Mouse (Mus musculus) midbrain, postnatal 0 days (tissue): ENCODE data around the gene Ssna1. TPM values are rescaled to one million over a fixed set of nuclear protein-coding genes. Genes with fewer than 3 reads are reported as not detected.
A peak's percentile ranks its signal among the peaks of the same experiment; 100 is the strongest.

Experiments
- ATAC-seq: fragments of 200-750 bp; cut with Nextera tagmentation; 2 replicates; pipeline ENCODE4 v1.8.0; 2017; ENCODE audit warnings: moderate number of reproducible peaks, mild to moderate bottlenecking, moderate TSS enrichment, moderate library complexity; ENCODE audit not compliant: low FRiP score
- DNase-seq: peaks from one replicate; pipeline ENCODE4 v3.0.0-alpha.2; 2015; ENCODE audit warnings: low spot score
- H3K27ac ChIP-seq: fragments of 300-500 bp; sonication (generic); 2 replicates; pipeline ENCODE4 v1.5.1; 2014; ENCODE audit warnings: low read depth, mild to moderate bottlenecking, low read length, mixed read lengths
- H3K27me3 ChIP-seq: fragments of 300-500 bp; sonication (generic); 2 replicates; pipeline ENCODE4 v1.6.1; 2014; ENCODE audit warnings: low read length, control low read depth, mixed read lengths; ENCODE audit not compliant: insufficient read depth
- H3K36me3 ChIP-seq: fragments of 300-500 bp; sonication (generic); 2 replicates; pipeline ENCODE4 v1.6.1; 2014; ENCODE audit warnings: low read length, control low read depth, mixed read lengths; ENCODE audit not compliant: insufficient read depth
- H3K4me1 ChIP-seq: fragments of 300-500 bp; sonication (generic); 2 replicates; pipeline ENCODE4 v1.6.1; 2014; ENCODE audit warnings: mild to moderate bottlenecking, control low read depth, antibody characterized with exemption, low read length, mixed read lengths; ENCODE audit not compliant: insufficient read depth
- H3K4me2 ChIP-seq: fragments of 300-500 bp; sonication (generic); 2 replicates; pipeline ENCODE4 v1.6.1; 2014; ENCODE audit warnings: low read depth, mild to moderate bottlenecking, low read length, mixed read lengths; ENCODE audit not compliant: poor library complexity, severe bottlenecking
- H3K4me3 ChIP-seq: fragments of 300-500 bp; sonication (generic); 2 replicates; pipeline ENCODE4 v1.5.1; 2014; ENCODE audit warnings: low read depth, mild to moderate bottlenecking, low read length, moderate library complexity
- H3K9ac ChIP-seq: fragments of 300-500 bp; sonication (generic); replicated peaks from 2 replicates; pipeline ENCODE4 v1.6.1; 2014; ENCODE audit warnings: mild to moderate bottlenecking, low read length, moderate library complexity, mixed read lengths; ENCODE audit not compliant: poor library complexity, severe bottlenecking
- H3K9me3 ChIP-seq: fragments of 300-500 bp; sonication (generic); 2 replicates; pipeline ENCODE4 v1.6.1; 2016; ENCODE audit warnings: low read length, control low read depth
- CTCF ChIP-seq: IDR thresholded peaks from 2 replicates; pipeline ENCODE4 v1.5.1; 2016; ENCODE audit warnings: antibody characterized with exemption, mild to moderate bottlenecking
- WGBS: fragments of 180-500 bp; shearing (Covaris S2); extraction: QIAGEN DNeasy Blood & Tissue Kit; methylation state at CpG from one replicate; pipeline ENCODE4 v1.1.7; 2014; 5-methylcytosine and 5-hydroxymethylcytosine counted together
- polyA plus RNA-seq: library from polyadenylated mRNA; unstranded; fragments of >200 nt; fragmentation: Nextera tagmentation; extraction: Ambion mirVana; gene quantifications from 2 replicates; pipeline ENCODE4 v1.2.1, GENCODE M21; 2015
- total RNA-seq: library from RNA; depleted of rRNA; stranded (reverse); fragments of >200 nt; gene quantifications from 2 replicates; pipeline ENCODE4 v1.2.3, GENCODE M21; 2014

The Ssna1 gene
- total and polyA plus RNA-seq, 2 experiments from 2014 or later, result 71.7 to 158 TPM

DNA sequence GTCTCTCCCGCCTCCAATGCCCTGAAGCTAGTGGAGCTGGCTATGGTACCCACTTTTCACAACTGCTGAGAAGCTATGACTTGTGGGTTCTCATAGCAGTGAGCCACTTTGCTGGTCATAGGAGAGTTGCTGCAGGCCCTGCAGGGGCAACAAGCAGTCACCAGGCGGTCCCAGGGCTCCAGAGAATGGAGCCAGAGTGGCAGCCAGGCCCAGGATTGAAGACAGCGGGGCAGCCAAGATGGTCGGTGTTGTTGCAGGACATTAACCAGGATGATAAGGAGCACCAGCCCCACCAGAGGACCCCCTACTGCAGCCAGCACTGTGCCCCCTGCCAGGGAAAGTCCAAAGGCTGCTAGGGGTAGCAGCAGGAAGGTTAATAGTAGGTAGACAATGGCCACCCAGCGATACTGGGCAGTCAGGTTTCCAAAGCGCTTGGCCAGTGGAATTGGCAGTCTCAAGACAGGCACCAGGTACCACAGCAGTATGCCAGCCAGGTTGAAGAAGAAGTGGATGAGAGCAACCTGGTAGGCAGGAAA is 43.2 kb downstream of the Ssna1 start:
- WGBS, result 69% methylated on average over 6 of the region's 6 CpGs
- peak overlapping the region; percentile 4 for H3K4me2 ChIP-seq
- no peak for ATAC-seq

DNA sequence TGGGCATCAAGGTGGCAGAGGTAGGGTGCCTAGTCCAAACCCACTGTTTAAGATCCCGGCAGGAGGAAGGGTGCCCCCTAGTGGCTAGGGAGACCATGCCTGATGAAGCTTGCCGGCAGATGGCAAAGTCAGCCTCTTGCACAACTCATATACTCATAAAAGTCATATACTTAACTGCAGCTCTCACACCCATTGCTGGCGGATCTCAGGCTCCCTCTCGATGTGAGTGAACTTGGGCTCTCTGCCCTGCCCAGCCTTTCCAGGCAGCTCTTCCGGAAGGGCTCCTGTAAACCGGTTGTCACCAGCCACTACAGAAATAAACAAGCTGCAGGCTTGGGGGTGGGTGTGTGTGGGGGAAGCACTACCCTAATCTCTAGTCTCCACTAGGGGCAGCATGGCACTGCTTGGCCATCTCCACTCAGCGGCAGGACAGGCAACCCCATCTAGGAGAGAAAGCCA is 43.8 kb downstream of the Ssna1 start:
- DNase-seq (peak; percentile 91), ATAC-seq (peak; percentile 39)
- Histone ChIP-seq H3K9ac (no peak overlapping the region), H3K27ac (peak overlapping the region; percentile 77), H3K9me3 (no peaks in the 10 kb centered on the region), H3K4me3 (no peak overlapping the region), H3K4me2 (peak overlapping the region; percentile 4), H3K36me3 (no peaks in the 10 kb centered on the region), H3K4me1 (peaks cover 3% of the 10 kb centered on the region; the same call in 1 of the 2 replicates), H3K27me3 (no peaks in the 10 kb centered on the region)
- 2% methylated on average over 7 of the region's 7 CpGs for WGBS
- peak; percentile 79 for TF ChIP-seq CTCF

More for the DNA sequence above, 43.2 kb downstream of the Ssna1 start:
- Histone ChIP-seq H3K4me3 (no peak overlapping the region), H3K9ac (no peak overlapping the region), H3K36me3 (no peaks in the 10 kb centered on the region), H3K4me1 (no peaks in the 10 kb centered on the region; the same call in 1 of the 2 replicates), H3K27me3 (no peaks in the 10 kb centered on the region), H3K27ac (peak overlapping the region; percentile 8; the same call in 1 of the 2 replicates), H3K9me3 (no peaks in the 10 kb centered on the region)
- DNase-seq, result no peak
- no peak for TF ChIP-seq CTCF

DNA sequence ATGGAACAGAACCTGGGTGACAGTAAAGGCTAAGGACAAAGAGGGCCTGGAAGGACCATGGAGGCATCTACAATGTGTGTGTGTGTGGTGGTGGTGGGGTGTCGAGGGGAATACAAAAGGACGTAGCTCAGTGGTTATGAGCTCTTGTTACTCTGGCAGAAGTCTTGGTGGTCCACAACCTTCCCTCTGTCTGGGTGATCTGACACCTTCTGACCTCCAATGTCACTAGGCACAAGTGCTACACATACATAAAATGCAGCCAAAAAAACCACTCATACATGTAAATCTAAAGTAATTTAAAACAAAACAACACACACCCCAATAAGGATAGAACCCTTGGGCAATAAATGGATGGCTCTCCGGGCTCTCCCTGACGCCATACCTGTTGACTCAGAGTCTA is 44.8 kb downstream of the Ssna1 start:
- ATAC-seq (no peak), DNase-seq (no peak)
- TF ChIP-seq CTCF, result no peak
- no peaks in the 10 kb centered on the region for H3K27me3 ChIP-seq
- no peak overlapping the region for H3K9ac ChIP-seq
- H3K4me3 ChIP-seq, result no peak overlapping the region
- WGBS, result 94% methylated on average over 4 of the region's 4 CpGs
- H3K27ac ChIP-seq, result no peak overlapping the region
- no peak overlapping the region for H3K4me2 ChIP-seq
- H3K9me3 ChIP-seq, result no peaks in the 10 kb centered on the region
- H3K4me1 ChIP-seq, result peaks cover 6% of the 10 kb centered on the region; the same call in 1 of the 2 replicates
- no peaks in the 10 kb centered on the region for H3K36me3 ChIP-seq

DNA sequence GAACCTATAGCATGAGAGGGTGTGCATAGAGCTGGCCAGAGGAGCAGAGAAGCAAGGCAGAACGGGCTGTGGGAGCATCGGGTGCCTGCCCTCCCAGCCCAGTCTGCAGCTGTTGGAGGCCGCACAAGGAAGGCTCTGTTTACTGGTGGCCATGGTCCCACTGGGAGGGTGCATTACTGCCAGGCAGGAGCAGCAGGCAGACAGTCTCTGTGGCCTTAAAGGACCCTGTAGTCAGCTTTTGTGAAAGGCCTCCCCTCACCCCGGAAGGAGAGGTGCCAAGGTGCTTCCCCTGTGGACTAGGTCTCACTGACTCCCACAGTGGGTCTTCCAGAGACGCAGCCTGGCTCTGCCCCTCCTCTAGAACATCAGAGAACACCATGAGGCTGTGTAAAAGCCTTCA is 45.4 kb downstream of the Ssna1 start:
- no peak for ATAC-seq
- peaks cover 6% of the 10 kb centered on the region; the same call in 1 of the 2 replicates for H3K4me1 ChIP-seq
- WGBS, result 79% methylated on average over 5 of the region's 5 CpGs

DNA sequence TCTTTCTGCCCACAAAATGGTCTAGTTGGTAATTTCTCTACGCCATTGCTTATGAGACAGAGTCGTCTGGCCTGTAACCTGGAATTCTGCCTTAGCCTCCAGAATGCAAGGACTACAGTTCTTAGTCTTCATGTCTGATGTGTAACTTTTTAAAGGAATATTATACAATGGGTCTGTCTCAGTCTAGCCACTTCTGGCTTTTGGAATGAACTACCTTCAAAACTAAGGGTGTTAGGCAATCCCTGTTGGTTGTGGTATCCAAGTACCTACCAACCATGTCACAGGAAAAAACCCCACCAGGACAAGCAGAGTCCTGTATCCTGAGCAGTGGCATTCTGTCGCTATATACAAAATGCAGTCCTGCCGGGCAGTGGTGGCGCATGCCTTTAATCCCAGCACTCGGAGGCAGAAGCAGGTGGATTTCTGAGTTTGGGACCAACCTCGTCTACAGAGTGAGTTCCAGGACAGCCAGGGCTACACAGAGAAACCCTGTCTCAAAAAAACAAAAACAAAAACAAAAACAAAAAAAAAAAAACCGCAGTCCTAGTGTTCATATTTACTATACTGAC is 46.3 kb downstream of the Ssna1 start:
- Histone ChIP-seq H3K4me1 (peaks cover 6% of the 10 kb centered on the region; the same call in 1 of the 2 replicates), H3K9ac (no peak overlapping the region), H3K4me2 (no peak overlapping the region), H3K36me3 (peaks cover 6% of the 10 kb centered on the region; the same call in 1 of the 2 replicates), H3K9me3 (no peaks in the 10 kb centered on the region), H3K4me3 (peak overlapping the region; percentile 85; the same call in 1 of the 2 replicates), H3K27ac (peak overlapping the region; percentile 87; the same call in 1 of the 2 replicates), H3K27me3 (no peaks in the 10 kb centered on the region)
- no peak for DNase-seq
- no peak for TF ChIP-seq CTCF
- 62% methylated on average over 8 of the region's 8 CpGs for WGBS
- ATAC-seq, result no peak

More for the DNA sequence above, 45.4 kb downstream of the Ssna1 start:
- DNase-seq, result no peak
- Histone ChIP-seq H3K36me3 (peaks cover 1% of the 10 kb centered on the region; the same call in 1 of the 2 replicates), H3K9ac (no peak overlapping the region), H3K9me3 (no peaks in the 10 kb centered on the region), H3K27ac (no peak overlapping the region), H3K4me2 (no peak overlapping the region), H3K4me3 (no peak overlapping the region), H3K27me3 (no peaks in the 10 kb centered on the region)
- no peak for TF ChIP-seq CTCF
